Mouse (Mus musculus) embryonic facial prominence, embryonic 11.5 days (tissue): ENCODE data around the gene Fsd1. TPM values are rescaled to one million over a fixed set of nuclear protein-coding genes. Genes with fewer than 3 reads are reported as not detected.

Experiments used
- ATAC-seq: fragments of 200-750 bp; cut with Nextera tagmentation; replicated peaks from 2 replicates; pipeline ENCODE4 v1.8.0; 2017; ENCODE audit warnings: low read depth; ENCODE audit not compliant: insufficient number of reproducible peaks, low FRiP score, low TSS enrichment
- DNase-seq: peaks from one replicate; pipeline ENCODE4 v3.0.0-alpha.2; 2015; ENCODE audit warnings: low spot score
- H3K27ac ChIP-seq: fragments of 300-500 bp; sonication (generic); replicated peaks from 2 replicates; pipeline ENCODE4 v1.5.1; 2014; ENCODE audit warnings: mild to moderate bottlenecking, low read depth, low read length, control low read depth
- H3K27me3 ChIP-seq: fragments of 300-500 bp; sonication (generic); 2 replicates; pipeline ENCODE4 v1.6.1; 2014; ENCODE audit warnings: mild to moderate bottlenecking, low read length, moderate library complexity, mixed read lengths; ENCODE audit not compliant: control insufficient read depth, insufficient read depth
- H3K36me3 ChIP-seq: fragments of 300-500 bp; sonication (generic); replicated peaks from 2 replicates; pipeline ENCODE4 v1.6.1; 2014; ENCODE audit warnings: low read depth, mild to moderate bottlenecking, low read length, moderate library complexity, mixed read lengths; ENCODE audit not compliant: control insufficient read depth, insufficient read depth
- H3K4me1 ChIP-seq: fragments of 300-500 bp; sonication (generic); 2 replicates; pipeline ENCODE4 v1.6.1; 2014; ENCODE audit warnings: low read length, mixed read lengths; ENCODE audit not compliant: control insufficient read depth, insufficient read depth
- H3K4me2 ChIP-seq: fragments of 300-500 bp; sonication (generic); 2 replicates; pipeline ENCODE4 v1.6.1; 2014; ENCODE audit warnings: low read depth, mild to moderate bottlenecking, control low read depth, low read length, moderate library complexity
- H3K4me3 ChIP-seq: fragments of 300-500 bp; sonication (generic); 2 replicates; pipeline ENCODE4 v1.5.1; 2014; ENCODE audit warnings: low read depth, low read length, control low read depth
- H3K9ac ChIP-seq: fragments of 300-500 bp; sonication (generic); replicated peaks from 2 replicates; pipeline ENCODE4 v1.6.1; 2014; ENCODE audit warnings: mild to moderate bottlenecking, control low read depth, low read length
- H3K9me3 ChIP-seq: fragments of 300-500 bp; sonication (generic); replicated peaks from 2 replicates; pipeline ENCODE4 v1.6.1; 2016; ENCODE audit warnings: mild to moderate bottlenecking, low read length, inconsistent platforms, mixed read lengths; ENCODE audit not compliant: control insufficient read depth
- WGBS: fragments of 180-500 bp; shearing (Covaris S2); extraction: QIAGEN DNeasy Blood & Tissue Kit; methylation state at CpG from one replicate; pipeline ENCODE4 v1.1.7; 2014; 5-methylcytosine and 5-hydroxymethylcytosine counted together
- polyA plus RNA-seq: library from polyadenylated mRNA; unstranded; fragments of >200 nt; fragmentation: Nextera tagmentation; extraction: Ambion mirVana; gene quantifications from 2 replicates; pipeline ENCODE4 v1.2.1, GENCODE M21; 2014

Fsd1 gene
- polyA plus RNA-seq, 1 experiment from 2014 or later = 36.6 TPM

DNA sequence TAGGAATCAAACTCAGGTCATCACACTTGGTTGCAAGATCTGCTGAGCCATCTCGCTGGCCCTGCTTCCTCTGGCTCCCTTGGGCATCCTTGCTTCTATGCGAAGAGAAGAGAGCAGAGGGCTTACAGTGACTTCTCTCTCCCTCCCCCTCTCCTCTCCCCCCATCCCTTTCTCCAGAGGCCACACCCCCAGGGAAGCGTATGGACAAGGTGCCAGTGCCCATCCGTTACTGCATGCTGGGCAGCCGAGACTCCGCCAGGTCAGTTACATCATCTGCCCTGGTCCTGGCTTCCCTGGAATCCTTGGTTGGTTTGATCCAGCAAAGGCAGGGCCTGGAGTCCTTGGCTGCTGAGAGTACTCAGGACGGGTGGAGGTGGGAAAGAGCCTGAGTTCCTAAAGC lies 25.1 kb downstream of the Fsd1 start:
- no peaks in the 10 kb centered on the region for H3K27me3 ChIP-seq
- ATAC-seq = no peak
- H3K4me3 ChIP-seq = no peak overlapping the region
- peaks cover 16% of the 10 kb centered on the region for H3K36me3 ChIP-seq
- no peak overlapping the region for H3K27ac ChIP-seq
- no peaks in the 10 kb centered on the region for H3K9me3 ChIP-seq
- DNase-seq = no peak
- WGBS = 92% methylated on average over 7 of the region's 7 CpGs
- H3K4me2 ChIP-seq = no peak overlapping the region
- no peak overlapping the region for H3K9ac ChIP-seq
- H3K4me1 ChIP-seq = peaks cover 3% of the 10 kb centered on the region

DNA sequence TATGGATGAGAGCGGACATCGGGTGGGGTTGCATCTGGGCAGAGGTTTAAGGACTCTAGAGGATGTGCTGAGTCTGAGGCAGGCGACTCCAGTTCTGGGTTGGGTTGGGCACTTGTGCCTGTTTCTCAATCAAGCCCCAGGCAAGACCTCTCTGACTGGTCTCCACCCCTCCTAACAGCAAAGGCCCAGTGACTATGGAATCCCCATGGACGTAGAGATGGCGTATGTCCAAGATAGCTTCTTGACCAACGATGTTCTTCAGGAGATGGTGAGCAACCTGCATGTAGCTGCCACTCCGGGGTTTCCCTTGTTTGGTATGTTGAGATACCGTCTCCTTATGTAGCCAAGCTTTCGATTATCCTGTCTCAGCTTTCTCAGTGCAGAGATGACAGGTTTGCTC lies 29.0 kb downstream of the Fsd1 start:
- H3K36me3 ChIP-seq = peaks cover 26% of the 10 kb centered on the region
- ATAC-seq = no peak
- 95% methylated on average over 9 of the region's 9 CpGs for WGBS

DNA sequence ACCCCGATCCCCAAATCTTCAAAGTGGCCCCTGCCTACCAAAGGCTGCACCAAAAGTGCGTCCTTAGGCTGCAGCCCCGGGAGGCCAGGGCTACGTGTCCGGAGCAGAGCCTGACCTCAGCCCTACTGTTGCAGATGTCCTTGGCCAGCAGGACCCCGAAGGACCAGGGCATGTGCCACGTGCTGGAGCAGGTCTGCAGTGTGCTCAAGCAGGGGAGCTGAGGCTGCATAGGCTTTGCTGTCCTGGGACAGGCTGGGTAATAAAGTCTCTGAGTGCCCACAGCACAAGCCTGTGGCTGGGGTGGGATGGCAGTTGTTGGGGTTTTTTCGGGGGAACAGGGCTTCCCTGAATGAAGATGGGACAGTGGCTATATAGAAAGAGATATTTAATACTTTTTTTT lies 30.1 kb downstream of the Fsd1 start:
- ATAC-seq = no peak
- WGBS = 82% methylated on average over 8 of the region's 8 CpGs
- no peak overlapping the region for H3K9ac ChIP-seq
- no peaks in the 10 kb centered on the region for H3K27me3 ChIP-seq
- no peak overlapping the region for H3K27ac ChIP-seq
- H3K9me3 ChIP-seq = no peaks in the 10 kb centered on the region
- H3K4me2 ChIP-seq = no peak overlapping the region
- no peaks in the 10 kb centered on the region for H3K4me1 ChIP-seq
- no peak for DNase-seq
- H3K36me3 ChIP-seq = peaks cover 26% of the 10 kb centered on the region
- no peak overlapping the region for H3K4me3 ChIP-seq

More for the DNA sequence above, 29.0 kb downstream of the Fsd1 start:
- no peak overlapping the region for H3K9ac ChIP-seq
- H3K4me2 ChIP-seq = no peak overlapping the region
- no peaks in the 10 kb centered on the region for H3K9me3 ChIP-seq
- H3K27ac ChIP-seq = no peak overlapping the region
- peaks cover 3% of the 10 kb centered on the region for H3K4me1 ChIP-seq
- no peaks in the 10 kb centered on the region for H3K27me3 ChIP-seq
- DNase-seq = no peak
- no peak overlapping the region for H3K4me3 ChIP-seq

DNA sequence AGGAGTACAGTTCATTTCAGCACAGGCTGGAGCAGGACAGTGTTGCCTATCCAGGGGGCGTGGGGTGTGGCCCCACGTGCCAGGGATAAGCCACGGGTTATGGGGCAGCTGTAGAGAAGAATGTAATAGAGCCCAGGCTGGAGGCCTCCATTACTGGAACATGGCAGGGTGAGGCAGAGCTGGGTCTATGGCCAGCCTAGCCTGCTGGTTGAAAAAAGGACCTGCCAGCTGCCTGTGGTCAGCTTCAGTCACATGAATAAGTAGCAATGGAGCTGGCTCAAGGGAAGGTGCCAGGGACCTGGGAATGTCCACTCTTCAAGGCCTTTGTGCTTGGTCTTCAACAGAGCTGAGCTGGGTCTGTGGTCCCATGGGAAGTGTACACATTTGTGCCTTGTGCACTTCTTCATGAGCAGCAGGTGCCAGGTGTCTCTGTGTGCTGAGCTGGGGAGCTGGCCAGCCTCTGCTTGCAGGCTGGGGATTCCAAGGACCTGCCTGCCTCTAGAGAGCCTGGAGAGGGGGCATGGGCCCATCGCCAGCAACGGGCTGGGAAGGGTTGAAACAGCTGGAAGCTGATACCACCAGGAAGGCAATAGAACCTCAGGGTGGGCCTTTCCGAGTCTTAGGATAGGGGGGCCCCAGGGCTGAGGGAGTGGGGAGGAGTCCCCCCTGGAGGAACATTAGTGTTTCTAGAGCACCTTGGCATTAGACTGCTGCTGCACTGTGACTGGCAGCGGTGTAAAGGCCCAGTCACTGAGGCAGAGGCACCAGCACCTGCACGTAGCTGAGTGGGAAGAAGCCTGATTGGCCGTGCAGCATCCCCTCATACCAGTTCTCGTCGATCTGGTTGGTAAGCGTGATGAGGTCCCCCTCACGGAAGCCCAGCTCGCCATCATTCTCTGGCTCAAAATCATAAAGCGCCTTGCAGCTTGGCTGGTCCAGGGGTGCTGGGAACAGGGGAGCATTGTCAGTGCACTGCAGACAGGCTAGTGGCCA lies 30.8 kb downstream of the Fsd1 start:
- Histone ChIP-seq H3K27ac (no peak overlapping the region), H3K4me2 (no peak overlapping the region), H3K36me3 (peaks cover 26% of the 10 kb centered on the region), H3K9ac (no peak overlapping the region), H3K9me3 (no peaks in the 10 kb centered on the region), H3K4me1 (no peaks in the 10 kb centered on the region), H3K27me3 (no peaks in the 10 kb centered on the region), H3K4me3 (no peak overlapping the region)
- WGBS = 85% methylated on average over 15 of the region's 15 CpGs
- DNase-seq (no peak), ATAC-seq (no peak)

DNA sequence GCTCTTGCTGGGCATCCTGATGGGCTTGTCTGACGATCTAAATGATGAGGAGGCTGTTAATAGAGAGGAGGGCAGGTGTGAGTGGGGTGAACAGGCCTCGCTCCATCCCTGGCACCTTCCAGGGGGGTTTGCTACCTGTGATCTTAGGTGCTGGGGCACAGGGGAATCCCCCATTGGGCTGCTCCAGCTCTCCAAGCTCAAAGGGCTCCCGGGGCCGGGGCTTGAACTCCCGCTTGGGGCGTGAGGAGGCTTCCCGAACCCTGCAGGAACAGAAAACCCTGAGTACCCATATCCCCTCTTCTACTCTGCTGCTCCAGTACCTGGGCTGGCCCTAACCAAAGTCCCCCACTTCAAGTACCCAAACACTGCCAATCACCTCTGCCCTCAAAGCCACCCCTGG lies 31.5 kb downstream of the Fsd1 start:
- WGBS = 86% methylated on average over 7 of the region's 7 CpGs
- no peaks in the 10 kb centered on the region for H3K9me3 ChIP-seq
- no peaks in the 10 kb centered on the region for H3K4me1 ChIP-seq
- no peak overlapping the region for H3K4me2 ChIP-seq
- DNase-seq (no peak), ATAC-seq (no peak)
- H3K27ac ChIP-seq = no peak overlapping the region
- H3K4me3 ChIP-seq = no peak overlapping the region
- H3K9ac ChIP-seq = no peak overlapping the region
- H3K36me3 ChIP-seq = peaks cover 26% of the 10 kb centered on the region
- H3K27me3 ChIP-seq = no peaks in the 10 kb centered on the region

DNA sequence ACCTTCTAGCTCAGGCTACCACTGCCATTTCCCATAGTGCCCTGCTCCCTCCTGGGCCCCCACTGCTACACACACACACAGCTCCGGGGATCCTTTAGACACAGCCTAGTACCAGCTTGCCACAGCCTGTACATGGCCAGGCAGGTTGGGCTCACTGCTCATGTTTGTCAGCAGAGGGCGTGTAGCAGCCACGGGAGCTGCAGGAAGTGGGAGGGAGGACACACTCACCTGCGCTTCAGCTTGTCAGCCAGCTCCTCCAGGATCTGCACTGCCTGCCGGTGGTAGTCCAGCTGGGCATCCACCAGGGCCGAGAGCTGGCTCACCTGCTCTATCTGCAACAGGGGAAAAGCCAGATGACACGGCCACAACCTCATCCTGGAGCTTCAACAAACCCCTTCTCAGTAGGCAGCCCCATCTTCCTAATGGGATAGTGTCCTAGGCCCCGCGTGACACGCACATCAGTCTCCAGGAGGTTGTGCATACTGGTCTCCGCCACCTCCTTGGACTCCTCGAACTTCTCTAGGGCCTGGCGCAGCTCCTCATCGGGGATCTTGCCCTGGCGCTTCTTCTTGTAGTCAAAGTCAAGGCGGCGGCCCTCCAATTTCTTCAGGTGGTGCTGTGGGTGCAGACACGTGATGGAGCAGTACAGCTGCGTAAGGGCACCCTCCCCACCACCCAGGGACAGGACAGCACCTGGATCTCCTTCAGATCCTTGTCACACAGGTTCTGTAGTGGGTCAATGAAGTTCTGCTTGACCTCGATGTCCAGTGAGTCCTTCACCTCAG lies 32.2 kb downstream of the Fsd1 start:
- Histone ChIP-seq H3K4me3 (no peak overlapping the region), H3K9me3 (no peaks in the 10 kb centered on the region), H3K4me2 (no peak overlapping the region), H3K27ac (no peak overlapping the region), H3K9ac (no peak overlapping the region), H3K27me3 (no peaks in the 10 kb centered on the region), H3K4me1 (no peaks in the 10 kb centered on the region), H3K36me3 (peaks cover 22% of the 10 kb centered on the region)
- WGBS = 77% methylated on average over 20 of the region's 20 CpGs
- ATAC-seq = no peak
- DNase-seq = peak; percentile 38

DNA sequence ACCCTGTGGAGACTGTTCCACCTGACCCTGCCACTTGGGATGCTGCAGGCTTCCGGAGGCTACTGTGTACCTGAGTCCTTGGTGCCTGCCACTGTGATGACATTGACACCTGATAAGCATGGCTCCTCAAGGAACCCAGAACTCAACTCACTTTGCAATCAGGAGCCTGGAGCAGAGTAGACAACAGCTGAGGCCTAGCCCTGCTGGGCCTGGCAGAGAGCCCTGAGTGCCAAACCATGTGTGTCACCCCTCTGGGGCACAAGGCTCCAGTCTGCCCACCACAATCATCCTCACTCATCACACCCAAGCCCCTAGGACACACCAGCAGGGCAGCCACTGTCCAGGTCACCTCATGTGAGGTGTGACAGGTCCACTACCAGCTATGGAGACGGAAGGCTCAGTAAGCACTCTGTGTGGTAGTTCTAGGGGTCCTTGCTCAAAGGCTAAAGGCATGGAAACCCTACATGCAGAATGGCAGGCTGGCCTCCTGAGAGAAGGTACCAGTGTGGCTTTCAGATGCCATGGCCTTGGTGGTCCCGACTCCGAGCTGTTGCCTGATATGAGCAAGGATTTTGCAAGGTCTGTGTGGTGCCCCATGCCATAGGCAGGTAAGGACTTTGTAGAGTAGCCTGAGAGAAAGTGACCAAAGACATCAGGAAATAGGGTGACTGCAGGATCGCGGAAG lies 34.2 kb downstream of the Fsd1 start:
- peaks cover 19% of the 10 kb centered on the region for H3K36me3 ChIP-seq
- H3K4me3 ChIP-seq = no peak overlapping the region
- no peak overlapping the region for H3K27ac ChIP-seq
- no peak overlapping the region for H3K9ac ChIP-seq
- H3K4me1 ChIP-seq = no peaks in the 10 kb centered on the region; the same call in 1 of the 2 replicates
- H3K4me2 ChIP-seq = no peak overlapping the region
- no peaks in the 10 kb centered on the region for H3K9me3 ChIP-seq
- DNase-seq (no peak), ATAC-seq (no peak)
- WGBS = 90% methylated on average over 6 of the region's 6 CpGs
- H3K27me3 ChIP-seq = no peaks in the 10 kb centered on the region
